Mouse (Mus musculus) testis, adult 2 months (tissue): Measurements from ENCODE around the gene Zfp940.

Experiments
- CTCF ChIP-seq: fragments of 200-500 bp; IDR thresholded peaks from 2 replicates; pipeline ENCODE4 v1.5.1; 2012; ENCODE audit warnings: low read depth, mild to moderate bottlenecking, inconsistent platforms, low read length, moderate library complexity; ENCODE audit not compliant: control insufficient read depth, insufficient read depth, insufficient replicate concordance
- POLR2A ChIP-seq: fragments of 200-500 bp; IDR thresholded peaks from 2 replicates; pipeline ENCODE4 v1.6.1; 2012; ENCODE audit warnings: low read depth, mild to moderate bottlenecking, inconsistent platforms, low read length, moderate library complexity; ENCODE audit not compliant: control insufficient read depth

- TF ChIP-seq CTCF: no peak
- TF ChIP-seq POLR2A: no peak
Measured at GRCm38 (mm10) chr7:29785023-29785422, 68.4 kb downstream of the Zfp940 start.
